Mouse (Mus musculus) liver, embryonic 14.5 days (tissue): ENCODE data around the gene Asb6.

Source experiments
- CTCF ChIP-seq: IDR thresholded peaks from 2 replicates; pipeline ENCODE4 v1.5.1; 2016; ENCODE audit warnings: antibody characterized with exemption, low read depth, control low read depth
- EP300 ChIP-seq: IDR thresholded peaks from 2 replicates; pipeline ENCODE4 v1.6.1; 2016; ENCODE audit warnings: antibody characterized with exemption, low read depth

DNA sequence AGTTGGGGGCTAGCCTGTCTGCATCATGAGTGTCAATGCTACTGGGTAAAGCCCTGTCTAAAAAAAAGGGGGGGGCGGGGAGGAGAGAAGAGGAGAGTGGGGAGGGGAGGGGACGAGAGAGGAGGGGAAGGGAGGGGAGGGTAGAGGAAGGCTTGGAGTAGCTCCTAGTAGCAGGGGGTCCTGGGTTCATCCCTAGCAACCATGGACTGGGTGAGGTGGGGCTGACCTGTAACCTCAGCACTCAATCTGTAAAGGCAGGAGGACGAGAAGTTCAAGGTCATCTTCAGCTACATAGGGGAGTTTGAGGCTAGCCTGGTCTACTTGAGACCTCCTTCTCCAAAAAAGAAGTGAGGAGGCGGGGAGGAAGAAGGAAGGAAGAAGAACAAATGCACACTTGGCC, 31.9 kb upstream of the Asb6 start:
- no peak for TF ChIP-seq CTCF
- TF ChIP-seq EP300: no peak
